Mouse (Mus musculus) ovary, postnatal 10 days (tissue): ENCODE data around the gene Jaml.

Experiments
- DNase-seq: peaks from one replicate; pipeline ENCODE4 v3.0.0; 2022; ENCODE audit warnings: low spot score

Jaml gene

GRCm38 (mm10) chr9:45121769-45122168 lies 42.8 kb downstream of the Jaml start:
- peak; percentile 55 for DNase-seq

- no peak for DNase-seq
These were observed 43.3 kb downstream of the Jaml start for GRCm38 (mm10) chr9:45122209-45122761.

- no peak for DNase-seq
These were observed 46.2 kb downstream of the Jaml start for GRCm38 (mm10) chr9:45125211-45125610.

GRCm38 (mm10) chr9:45126941-45127340 lies 48.0 kb downstream of the Jaml start:
- DNase-seq = no peak

GRCm38 (mm10) chr9:45130119-45130518 lies 51.1 kb downstream of the Jaml start:
- no peak for DNase-seq

- DNase-seq = no peak
These were observed 54.7 kb downstream of the Jaml start for GRCm38 (mm10) chr9:45133484-45134310.

- no peak for DNase-seq
These were observed 57.6 kb downstream of the Jaml start for GRCm38 (mm10) chr9:45136442-45137169.

- no peak for DNase-seq
These were observed 59.4 kb downstream of the Jaml start, which contains the start of gene Scn4b for GRCm38 (mm10) chr9:45138191-45139032. Scn4b (plus strand) TSS chr9:45138395.

GRCm38 (mm10) chr9:45139082-45139481 lies 60.1 kb downstream of the Jaml start:
- no peak for DNase-seq

GRCm38 (mm10) chr9:45140945-45141344 lies 62.0 kb downstream of the Jaml start:
- DNase-seq = no peak

- no peak for DNase-seq
These were observed 63.7 kb downstream of the Jaml start for GRCm38 (mm10) chr9:45142686-45143085.

- no peak for DNase-seq
These were observed 66.7 kb downstream of the Jaml start for GRCm38 (mm10) chr9:45145533-45146266.

GRCm38 (mm10) chr9:45146267-45146597 lies 67.2 kb downstream of the Jaml start:
- peak; percentile 60 for DNase-seq

- DNase-seq = no peak
These were observed 72.0 kb downstream of the Jaml start for GRCm38 (mm10) chr9:45150933-45151332.

GRCm38 (mm10) chr9:45153361-45153760 lies 74.4 kb downstream of the Jaml start:
- no peak for DNase-seq
